Mouse (Mus musculus) kidney, adult 2 months (tissue): ENCODE data around the gene Hoxa4. TPM values are rescaled to one million over a fixed set of nuclear protein-coding genes. Genes with fewer than 3 reads are reported as not detected.

Source experiments
- DNase-seq: peaks from one replicate; pipeline ENCODE4 v3.0.0; 2021
- H3K27ac ChIP-seq: fragments of 200-500 bp; 2 replicates; pipeline ENCODE4 v1.5.1; 2012; ENCODE audit warnings: low read depth, low read length, control low read depth, inconsistent platforms; ENCODE audit not compliant: insufficient read depth
- H3K27me3 ChIP-seq: fragments of 200-500 bp; replicated peaks from 2 replicates; pipeline ENCODE4 v1.6.1; 2012; ENCODE audit warnings: mild to moderate bottlenecking, moderate library complexity, low read length, inconsistent platforms; ENCODE audit not compliant: control insufficient read depth, insufficient read depth
- H3K36me3 ChIP-seq: fragments of 200-500 bp; 2 replicates; pipeline ENCODE4 v1.6.1; 2012; ENCODE audit warnings: mild to moderate bottlenecking, moderate library complexity, low read length, inconsistent platforms; ENCODE audit not compliant: control insufficient read depth, insufficient read depth
- H3K4me1 ChIP-seq: fragments of 200-500 bp; 2 replicates; pipeline ENCODE4 v1.6.1; 2011; ENCODE audit warnings: low read length; ENCODE audit not compliant: control insufficient read depth, insufficient read depth
- H3K4me3 ChIP-seq: fragments of 200-500 bp; 2 replicates; pipeline ENCODE4 v1.5.1; 2011; ENCODE audit warnings: mild to moderate bottlenecking, low read depth, low read length, control low read depth; ENCODE audit not compliant: insufficient read depth
- CTCF ChIP-seq: fragments of 200-500 bp; conservative IDR thresholded peaks from 2 replicates; pipeline ENCODE4 v1.5.1; 2011; ENCODE audit warnings: low read depth, mild to moderate bottlenecking, control low read depth, low read length, moderate library complexity, mixed read lengths; ENCODE audit not compliant: insufficient read depth, insufficient read length
- POLR2A ChIP-seq: fragments of 200-500 bp; IDR thresholded peaks from one replicate; pipeline ENCODE4 v1.6.1; 2011; ENCODE audit warnings: low read depth, low read length, control low read depth
- WGBS: fragments of 180-500 bp; shearing (Covaris S2); methylation state at CpG from one replicate; pipeline ENCODE4 v1.1.7; 2018; 5-methylcytosine and 5-hydroxymethylcytosine counted together
- polyA plus RNA-seq: library from polyadenylated mRNA; depleted of rRNA; stranded (reverse); fragments of >200 nt; gene quantifications from 2 replicates; pipeline ENCODE4 v1.2.3, GENCODE M21; 2012

The Hoxa4 gene
- polyA plus RNA-seq, 1 experiment: 2.8 TPM

DNA sequence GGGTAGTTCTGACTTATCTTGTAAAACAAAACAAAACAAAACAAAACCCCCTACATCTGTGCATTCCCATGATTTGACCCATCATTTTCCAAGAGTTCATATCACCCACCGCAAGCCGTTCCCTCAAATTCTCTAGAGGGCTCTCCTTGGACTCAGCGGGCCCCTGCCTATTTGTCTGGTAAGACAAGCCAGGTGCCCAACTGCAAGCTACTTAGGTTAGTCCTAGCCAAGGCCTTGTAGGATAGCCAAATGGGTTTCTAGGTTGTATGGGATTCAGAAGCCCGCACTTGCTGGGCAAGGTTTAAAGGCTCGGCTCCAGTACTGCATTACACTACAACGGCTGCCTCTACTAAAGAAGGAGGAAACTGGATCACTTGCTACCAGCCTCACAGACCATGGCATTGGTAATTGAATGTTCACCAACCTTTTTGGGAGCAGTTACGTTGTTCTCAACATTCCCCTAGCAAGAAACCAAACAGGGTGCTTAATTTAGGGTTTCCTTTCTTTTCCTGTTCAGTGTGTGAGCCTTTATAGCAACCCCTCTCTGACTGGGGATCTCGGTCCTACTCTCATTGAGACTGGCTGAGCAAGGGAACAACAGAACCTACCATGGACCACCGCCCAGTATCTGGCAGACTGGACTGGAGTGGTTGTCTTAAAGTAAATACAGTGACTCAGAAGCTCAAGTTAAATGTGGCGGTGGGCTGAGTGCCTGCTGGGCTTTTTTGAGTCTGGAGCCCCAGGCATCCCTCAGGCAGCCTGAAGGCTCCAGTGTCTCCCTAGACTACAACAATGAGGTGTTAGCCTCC is 46.0 kb upstream of the Hoxa4 start:
- Histone ChIP-seq H3K4me3 (peak overlapping the region; percentile 31), H3K27ac (peak overlapping the region; percentile 29), H3K36me3 (no peaks in the 10 kb centered on the region), H3K27me3 (no peaks in the 10 kb centered on the region), H3K4me1 (peaks cover 30% of the 10 kb centered on the region)
- DNase-seq: peak; percentile 42
- 50% methylated on average over 10 of the region's 10 CpGs for WGBS
- no peak for TF ChIP-seq POLR2A

DNA sequence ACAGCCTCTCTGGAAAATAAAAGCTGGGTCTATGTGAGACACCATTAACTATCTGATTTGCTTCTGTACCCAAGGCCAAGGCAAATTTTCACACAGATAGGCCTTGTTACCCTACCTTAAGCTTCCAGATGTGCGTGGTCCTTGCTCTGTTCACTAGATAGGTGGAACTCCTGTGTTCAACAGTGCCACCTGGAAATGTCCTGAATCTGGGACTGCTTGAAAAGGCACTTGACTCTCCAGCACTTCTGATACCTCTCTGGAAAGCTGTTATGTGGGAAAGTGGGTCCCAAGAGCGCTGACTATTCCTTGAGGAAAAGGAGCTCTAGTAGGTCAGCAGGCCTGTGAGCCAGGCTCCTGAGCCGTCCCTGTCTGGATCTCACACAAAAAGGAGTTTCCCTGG is 45.3 kb upstream of the Hoxa4 start:
- TF ChIP-seq CTCF (no peak), POLR2A (no peak)
- 55% methylated on average over 3 of the region's 3 CpGs for WGBS
- Histone ChIP-seq H3K27ac (peak overlapping the region; percentile 25; the same call in 1 of the 2 replicates), H3K27me3 (no peaks in the 10 kb centered on the region), H3K4me3 (no peak overlapping the region), H3K4me1 (peaks cover 30% of the 10 kb centered on the region), H3K36me3 (no peaks in the 10 kb centered on the region)
- peak; percentile 40 for DNase-seq

DNA sequence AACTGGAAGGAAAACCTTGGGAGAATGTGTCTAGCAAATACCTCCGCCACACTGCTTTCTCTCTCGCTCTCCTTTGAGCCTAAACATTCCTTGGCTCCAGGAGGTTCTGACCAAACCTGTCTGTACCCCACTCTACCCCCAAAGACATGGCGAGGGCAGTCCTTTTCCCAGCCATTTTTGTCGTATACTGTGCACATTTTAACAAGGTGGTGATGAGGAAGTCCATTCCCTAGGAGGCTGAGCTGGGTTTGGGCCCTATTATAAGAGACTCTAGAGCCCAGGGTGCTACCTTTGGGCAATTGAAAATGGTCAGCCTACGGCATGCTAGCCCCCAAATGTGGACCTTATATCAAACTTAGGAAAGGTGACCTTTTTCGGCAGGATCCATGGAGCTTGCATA is 44.3 kb upstream of the Hoxa4 start:
- WGBS: 60% methylated on average over 6 of the region's 6 CpGs
- Histone ChIP-seq H3K36me3 (no peaks in the 10 kb centered on the region), H3K27ac (peak overlapping the region; percentile 25; the same call in 1 of the 2 replicates), H3K4me3 (peak overlapping the region; percentile 71; the same call in 1 of the 2 replicates), H3K27me3 (no peaks in the 10 kb centered on the region), H3K4me1 (peaks cover 24% of the 10 kb centered on the region)
- no peak for DNase-seq
- no peak for TF ChIP-seq CTCF
- TF ChIP-seq POLR2A: no peak

- H3K36me3 ChIP-seq: no peaks in the 10 kb centered on the region
- WGBS: 53% methylated on average over 9 of the region's 9 CpGs
- peak overlapping the region; percentile 71 for H3K4me3 ChIP-seq
- no peak for DNase-seq
- H3K4me1 ChIP-seq: peaks cover 23% of the 10 kb centered on the region
- H3K27ac ChIP-seq: peak overlapping the region; percentile 25
- TF ChIP-seq POLR2A (no peak), CTCF (no peak)
- no peaks in the 10 kb centered on the region for H3K27me3 ChIP-seq
These were observed 43.7 kb upstream of the Hoxa4 start for GRCm38 (mm10) chr6:52235267-52235666.

DNA sequence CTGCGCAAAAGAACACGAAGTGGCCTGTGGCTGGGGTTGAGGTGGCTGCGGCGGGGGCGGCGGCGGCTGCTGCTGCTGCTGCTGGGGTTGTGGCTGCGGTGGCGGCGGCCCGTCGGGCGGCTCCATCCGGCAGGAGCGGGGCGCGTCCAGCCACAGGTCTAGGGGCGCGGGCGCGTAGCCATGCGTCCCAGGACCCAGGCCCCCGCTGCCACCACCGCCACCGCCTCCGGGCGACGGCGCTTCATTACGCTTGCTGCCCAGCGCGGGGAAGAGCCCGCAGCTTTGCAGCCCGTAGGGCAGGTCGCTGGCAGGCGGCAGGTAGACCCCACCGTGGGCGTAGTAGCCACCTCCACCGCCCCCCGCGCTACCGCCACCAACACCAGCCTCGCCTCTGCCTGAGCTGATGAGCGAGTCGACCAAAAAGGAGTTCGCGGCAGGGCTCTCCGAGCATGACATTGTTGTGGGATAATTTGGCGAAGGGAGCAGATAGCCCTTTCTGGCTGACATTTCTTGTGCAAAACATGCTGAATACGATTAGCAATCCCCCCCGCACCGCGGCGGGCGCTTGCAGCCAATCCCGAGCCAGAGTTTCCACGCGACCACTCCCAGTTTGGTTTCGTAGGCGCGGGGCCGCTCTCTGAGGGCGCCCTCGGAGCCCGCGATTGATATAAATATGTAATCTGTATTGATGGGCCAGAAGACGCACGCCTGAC is 43.0 kb upstream of the Hoxa4 start:
- H3K4me3 ChIP-seq: peak overlapping the region; percentile 71
- H3K27ac ChIP-seq: peak overlapping the region; percentile 90
- peaks cover 23% of the 10 kb centered on the region for H3K4me1 ChIP-seq
- TF ChIP-seq CTCF (no peak), POLR2A (peak; percentile 37)
- WGBS: 4% methylated on average over 68 of the region's 68 CpGs
- H3K36me3 ChIP-seq: no peaks in the 10 kb centered on the region
- H3K27me3 ChIP-seq: no peaks in the 10 kb centered on the region
- peak; percentile 87 for DNase-seq

GRCm38 (mm10) chr6:52233546-52234427 is 42.2 kb upstream of the Hoxa4 start:
- Histone ChIP-seq H3K4me1 (peaks cover 23% of the 10 kb centered on the region), H3K4me3 (peak overlapping the region; percentile 71), H3K27ac (peak overlapping the region; percentile 90), H3K27me3 (no peaks in the 10 kb centered on the region), H3K36me3 (no peaks in the 10 kb centered on the region)
- TF ChIP-seq POLR2A (peak; percentile 49), CTCF (no peak)
- 2% methylated on average over 70 of the region's 70 CpGs for WGBS
- peak; percentile 94 for DNase-seq
